Mouse (Mus musculus): Measurements from ENCODE around the gene Hdac4. TPM values are rescaled to one million over a fixed set of nuclear protein-coding genes. Genes with fewer than 3 reads are reported as not detected.
A peak's percentile ranks its signal among the peaks of the same experiment; 100 is the strongest.

The Hdac4 gene
- polyA plus RNA-seq, 1 experiment from 2014 or later: 16.3 TPM

DNA sequence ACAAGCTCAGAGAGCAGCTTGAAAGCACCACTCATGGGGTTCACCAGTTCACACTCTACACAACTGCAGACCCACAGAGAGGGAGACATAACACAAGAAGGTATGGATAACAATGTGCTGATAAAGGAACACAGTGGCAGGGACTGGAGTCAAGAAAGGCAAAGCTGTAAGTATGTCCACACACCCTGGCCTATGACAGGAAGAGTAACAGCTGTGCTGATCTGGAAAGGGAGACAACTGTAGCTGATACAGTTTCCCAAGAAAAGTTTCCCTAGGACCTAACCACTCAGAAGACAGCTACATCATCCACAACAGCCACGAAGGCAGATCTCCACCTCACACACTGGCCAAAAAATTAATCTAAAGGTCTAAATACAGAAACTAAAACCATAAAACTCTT, 68.1 kb downstream of the Hdac4 start:
- Histone ChIP-seq H3K4me3 (ENCODE audit: low read depth, low read length) (no peak overlapping the region), H3K36me3 (ENCODE audit: insufficient read depth, low read length) (no peaks in the 10 kb centered on the region), H3K4me1 (ENCODE audit: insufficient read depth, low read depth, low read length) (peaks cover 20% of the 10 kb centered on the region; the same call in 1 of the 2 replicates), H3K4me2 (replicated peaks; ENCODE audit: low read depth, low read length) (no peak overlapping the region), H3K27ac (ENCODE audit: low read length) (no peak overlapping the region), H3K9ac (replicated peaks; ENCODE audit: low read depth) (no peak overlapping the region), H3K9me3 (ENCODE audit: low read length) (no peaks in the 10 kb centered on the region), H3K27me3 (replicated peaks; ENCODE audit: insufficient read depth, low read length) (no peaks in the 10 kb centered on the region)
- peak; percentile 47 for ATAC-seq
- DNase-seq (ENCODE audit: low spot score): peak; percentile 74
- 64% methylated on average over 1 of the region's 1 CpGs for WGBS
- TF ChIP-seq CTCF (IDR thresholded peaks at IDR 0.05): no peak
- TF ChIP-seq EP300 (IDR thresholded peaks at IDR 0.05): no peak

DNA sequence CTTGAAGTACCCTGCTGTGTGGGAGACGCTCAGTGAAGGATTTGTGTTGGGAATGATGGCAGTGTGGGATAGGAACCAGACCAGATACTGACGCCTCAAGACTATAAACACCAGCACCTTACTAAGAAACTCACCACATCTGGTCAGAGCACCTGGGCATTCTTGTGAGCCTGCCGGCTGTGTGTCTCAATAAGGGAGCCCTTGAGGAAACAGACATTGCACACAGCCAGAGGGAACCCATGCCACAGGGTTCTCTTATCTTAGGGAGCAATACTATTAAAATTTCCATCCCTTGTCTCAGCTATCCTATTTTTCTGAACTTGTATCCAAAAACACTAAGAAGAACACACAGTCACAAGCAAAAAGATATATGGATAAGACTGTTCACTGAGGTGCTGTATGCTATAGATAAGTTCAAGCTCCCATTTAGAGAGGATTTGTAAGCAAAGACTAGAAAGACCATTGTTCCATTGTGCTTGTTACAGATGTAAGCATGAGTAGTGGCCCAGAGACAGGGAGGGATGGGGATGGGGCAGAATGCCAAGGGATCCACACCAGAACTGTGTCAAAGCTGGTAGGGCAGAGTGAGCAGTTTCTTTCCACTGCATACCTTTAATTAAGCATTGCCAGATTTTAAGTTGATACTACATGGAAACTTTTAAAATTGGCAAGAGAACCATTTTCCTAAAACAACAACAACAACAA, 70.8 kb downstream of the Hdac4 start:
- Histone ChIP-seq H3K4me3 (ENCODE audit: low read depth, low read length) (no peak overlapping the region), H3K27ac (ENCODE audit: low read length) (no peak overlapping the region), H3K4me2 (replicated peaks; ENCODE audit: low read depth, low read length) (no peak overlapping the region), H3K27me3 (replicated peaks; ENCODE audit: insufficient read depth, low read length) (no peaks in the 10 kb centered on the region), H3K9me3 (ENCODE audit: low read length) (no peaks in the 10 kb centered on the region), H3K36me3 (ENCODE audit: insufficient read depth, low read length) (no peaks in the 10 kb centered on the region), H3K4me1 (ENCODE audit: insufficient read depth, low read depth, low read length) (no peaks in the 10 kb centered on the region), H3K9ac (replicated peaks; ENCODE audit: low read depth) (no peak overlapping the region)
- DNase-seq (ENCODE audit: low spot score) (no peak), ATAC-seq (no peak)
- no peak for TF ChIP-seq EP300 (IDR thresholded peaks at IDR 0.05)
- no peak for TF ChIP-seq CTCF (IDR thresholded peaks at IDR 0.05)
- WGBS: 68% methylated on average over 3 of the region's 3 CpGs

DNA sequence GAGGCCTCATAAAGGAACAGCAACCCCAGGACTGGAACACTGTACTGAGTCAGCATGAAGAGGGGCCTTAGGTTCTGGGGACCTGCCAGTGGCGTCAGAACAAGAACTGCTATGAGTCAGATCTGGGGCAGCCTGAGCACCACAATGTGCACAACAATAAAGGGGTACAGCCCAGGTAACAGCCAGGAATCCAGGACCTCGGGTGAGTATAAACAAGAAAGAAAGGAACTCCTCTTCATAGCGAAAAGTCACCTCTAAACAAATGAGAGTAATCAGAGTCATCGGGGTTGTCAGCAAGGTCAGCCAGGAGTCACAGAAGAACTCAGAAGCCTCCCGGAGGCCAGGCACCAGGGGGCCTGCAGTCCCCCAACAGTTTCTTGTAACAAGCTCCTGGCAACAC, 76.2 kb downstream of the Hdac4 start:
- 50% methylated on average over 5 of the region's 5 CpGs for WGBS
- Histone ChIP-seq H3K4me3 (ENCODE audit: low read depth, low read length) (no peak overlapping the region), H3K9me3 (ENCODE audit: low read length) (no peaks in the 10 kb centered on the region), H3K4me1 (ENCODE audit: insufficient read depth, low read depth, low read length) (no peaks in the 10 kb centered on the region), H3K27ac (ENCODE audit: low read length) (no peak overlapping the region), H3K4me2 (replicated peaks; ENCODE audit: low read depth, low read length) (no peak overlapping the region), H3K36me3 (ENCODE audit: insufficient read depth, low read length) (no peaks in the 10 kb centered on the region), H3K27me3 (replicated peaks; ENCODE audit: insufficient read depth, low read length) (no peaks in the 10 kb centered on the region), H3K9ac (replicated peaks; ENCODE audit: low read depth) (no peak overlapping the region)
- TF ChIP-seq CTCF (IDR thresholded peaks at IDR 0.05) (no peak), EP300 (IDR thresholded peaks at IDR 0.05) (no peak)
- no peak for DNase-seq (ENCODE audit: low spot score)
- ATAC-seq: no peak

DNA sequence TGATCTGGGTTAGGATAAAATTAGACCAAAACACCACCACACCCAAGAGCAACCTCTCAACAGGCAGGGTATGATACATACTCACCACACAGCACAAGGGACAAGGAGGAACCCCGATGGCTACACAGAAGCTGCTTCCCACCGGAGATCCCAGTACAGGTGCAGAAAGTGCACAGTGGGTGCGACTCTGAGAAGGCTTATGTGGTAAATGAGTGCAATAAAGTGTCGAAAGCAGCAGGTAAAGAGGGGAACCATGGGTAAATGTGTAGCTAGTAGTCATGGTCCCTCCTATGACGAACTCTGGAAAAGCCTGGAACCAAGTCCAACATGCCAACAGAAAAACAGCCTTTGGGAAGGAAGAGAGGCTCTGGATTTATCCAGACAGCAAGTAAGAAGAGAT, 77.9 kb downstream of the Hdac4 start:
- TF ChIP-seq EP300 (IDR thresholded peaks at IDR 0.05) (no peak), CTCF (IDR thresholded peaks at IDR 0.05) (no peak)
- Histone ChIP-seq H3K4me1 (ENCODE audit: insufficient read depth, low read depth, low read length) (0 out of 2 replicates have a peak, but pooled peaks cover 6% of the 10 kb centered on the region), H3K4me3 (ENCODE audit: low read depth, low read length) (no peak overlapping the region), H3K9me3 (ENCODE audit: low read length) (no peaks in the 10 kb centered on the region), H3K27ac (ENCODE audit: low read length) (no peak overlapping the region), H3K9ac (replicated peaks; ENCODE audit: low read depth) (no peak overlapping the region), H3K4me2 (replicated peaks; ENCODE audit: low read depth, low read length) (no peak overlapping the region), H3K36me3 (ENCODE audit: insufficient read depth, low read length) (no peaks in the 10 kb centered on the region), H3K27me3 (replicated peaks; ENCODE audit: insufficient read depth, low read length) (no peaks in the 10 kb centered on the region)
- DNase-seq (ENCODE audit: low spot score) (no peak), ATAC-seq (no peak)
- WGBS: 92% methylated on average over 5 of the region's 5 CpGs

DNA sequence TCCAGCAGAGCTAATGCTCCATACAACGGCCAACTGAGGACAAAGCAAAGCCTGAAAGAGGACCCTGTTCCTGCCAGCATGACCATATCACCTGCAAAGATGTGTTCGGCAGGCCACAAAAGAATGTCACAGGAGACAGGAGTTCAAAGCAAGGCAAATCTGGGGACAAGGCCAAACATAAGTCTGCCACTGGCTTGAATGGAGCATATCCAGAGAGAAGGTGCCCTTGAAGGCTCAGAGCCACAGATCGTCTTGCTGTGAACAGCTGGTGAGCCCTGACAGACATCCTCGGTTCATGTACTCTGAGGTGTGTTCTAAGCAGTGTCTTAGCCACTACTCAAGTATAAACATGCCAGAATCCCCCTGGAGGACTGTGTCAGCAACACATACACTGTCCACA, 79.3 kb downstream of the Hdac4 start:
- Histone ChIP-seq H3K27me3 (replicated peaks; ENCODE audit: insufficient read depth, low read length) (no peaks in the 10 kb centered on the region), H3K9me3 (ENCODE audit: low read length) (no peaks in the 10 kb centered on the region), H3K9ac (replicated peaks; ENCODE audit: low read depth) (no peak overlapping the region), H3K27ac (ENCODE audit: low read length) (no peak overlapping the region), H3K36me3 (ENCODE audit: insufficient read depth, low read length) (no peaks in the 10 kb centered on the region), H3K4me1 (ENCODE audit: insufficient read depth, low read depth, low read length) (0 out of 2 replicates have a peak, but pooled peaks cover 6% of the 10 kb centered on the region), H3K4me2 (replicated peaks; ENCODE audit: low read depth, low read length) (no peak overlapping the region), H3K4me3 (ENCODE audit: low read depth, low read length) (no peak overlapping the region)
- no peak for TF ChIP-seq EP300 (IDR thresholded peaks at IDR 0.05)
- ATAC-seq (no peak), DNase-seq (ENCODE audit: low spot score) (no peak)
- WGBS: 82% methylated on average over 4 of the region's 4 CpGs

DNA sequence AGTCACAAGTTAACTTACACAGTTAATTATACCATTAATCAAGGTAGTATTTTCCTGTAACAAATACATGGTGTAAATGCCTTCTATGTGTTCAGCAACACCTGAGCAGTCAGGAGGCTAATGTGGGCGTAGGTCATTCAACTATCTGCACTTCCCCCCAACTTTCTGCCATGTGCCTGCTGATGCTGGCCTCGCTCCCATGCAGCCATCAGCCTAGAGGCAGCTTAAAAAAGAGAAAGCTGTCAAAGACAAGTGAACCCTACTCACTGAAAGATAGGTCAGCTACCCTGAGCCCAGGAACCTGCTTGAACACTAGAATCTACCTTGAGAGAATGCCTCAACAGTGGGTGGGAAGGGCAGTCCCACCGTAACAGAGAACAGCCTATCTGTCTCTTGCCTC, 81.4 kb downstream of the Hdac4 start:
- 0 out of 2 replicates have a peak, but pooled peaks cover 6% of the 10 kb centered on the region for H3K4me1 ChIP-seq (ENCODE audit: insufficient read depth, low read depth, low read length)
- no peaks in the 10 kb centered on the region for H3K9me3 ChIP-seq (ENCODE audit: low read length)
- no peak overlapping the region for H3K4me3 ChIP-seq (ENCODE audit: low read depth, low read length)
- 94% methylated on average over 3 of the region's 3 CpGs for WGBS
- DNase-seq (ENCODE audit: low spot score): no peak
- no peaks in the 10 kb centered on the region for H3K36me3 ChIP-seq (ENCODE audit: insufficient read depth, low read length)
- no peaks in the 10 kb centered on the region for H3K27me3 ChIP-seq (replicated peaks; ENCODE audit: insufficient read depth, low read length)
- H3K9ac ChIP-seq (replicated peaks; ENCODE audit: low read depth): no peak overlapping the region
- no peak for TF ChIP-seq CTCF (IDR thresholded peaks at IDR 0.05)
- no peak for TF ChIP-seq EP300 (IDR thresholded peaks at IDR 0.05)
- H3K27ac ChIP-seq (ENCODE audit: low read length): no peak overlapping the region
- ATAC-seq: no peak
- no peak overlapping the region for H3K4me2 ChIP-seq (replicated peaks; ENCODE audit: low read depth, low read length)
